Mouse (Mus musculus) MEL (cell line): ENCODE measurements around the gene Slc22a20. TPM values are rescaled to one million over a fixed set of nuclear protein-coding genes. Genes with fewer than 3 reads are reported as not detected.

Experiments
- DNase-seq: peaks from one replicate; pipeline ENCODE4 v3.0.0; 2011; ENCODE audit warnings: low read depth, low spot score
- H3K27ac ChIP-seq: 2 replicates; pipeline ENCODE4 v1.5.1; 2012; ENCODE audit warnings: low read depth, mild to moderate bottlenecking, control low read depth, low read length, moderate library complexity; ENCODE audit not compliant: control insufficient read depth
- H3K27me3 ChIP-seq, 2 experiments: fragments of 150-350 bp in 1 of 2; sonication (generic) in 1 of 2; 2 replicates each; pipeline ENCODE4 v1.6.1; 2012; ENCODE audit warnings: low read length in 2 of 2, mild to moderate bottlenecking in 2 of 2, improper control_type of control experiment in 1 of 2, moderate library complexity in 1 of 2; ENCODE audit not compliant: insufficient read depth in 2 of 2, control insufficient read depth in 1 of 2
- H3K36me3 ChIP-seq, 2 experiments: 2 replicates each; pipeline ENCODE4 v1.6.1; 2012 to 2014; ENCODE audit warnings: low read length in 2 of 2, improper control_type of control experiment in 1 of 2, inconsistent platforms in 1 of 2, mild to moderate bottlenecking in 1 of 2; ENCODE audit not compliant: insufficient read depth in 2 of 2, control insufficient read depth in 1 of 2
- H3K4me1 ChIP-seq, 2 experiments: fragments of 150-350 bp in 1 of 2; sonication (generic) in 1 of 2; 2 replicates each; pipeline ENCODE4 v1.6.1; 2012; ENCODE audit warnings: low read length in 2 of 2, improper control_type of control experiment in 1 of 2, mild to moderate bottlenecking in 1 of 2; ENCODE audit not compliant: insufficient read depth in 2 of 2, control insufficient read depth in 1 of 2
- H3K4me3 ChIP-seq, 2 experiments: fragments of 150-350 bp in 1 of 2; sonication (generic) in 1 of 2; 2 replicates each; pipeline ENCODE4 v1.5.1; 2012; ENCODE audit warnings: low read depth in 2 of 2, low read length in 2 of 2, mild to moderate bottlenecking in 2 of 2, moderate library complexity in 2 of 2, control low read depth in 1 of 2, improper control_type of control experiment in 1 of 2; ENCODE audit not compliant: control insufficient read depth in 1 of 2, insufficient read depth in 1 of 2
- H3K79me2 ChIP-seq: 2 replicates; pipeline ENCODE4 v1.6.1; 2012; ENCODE audit warnings: mild to moderate bottlenecking, low read length, moderate library complexity; ENCODE audit not compliant: control insufficient read depth, poor library complexity, insufficient read depth
- H3K9ac ChIP-seq: 2 replicates; pipeline ENCODE4 v1.6.1; 2012; ENCODE audit warnings: low read depth, mild to moderate bottlenecking, control low read depth, low read length, moderate library complexity; ENCODE audit not compliant: control insufficient read depth, poor library complexity, severe bottlenecking
- H3K9me3 ChIP-seq: fragments of 150-350 bp; sonication (generic); replicated peaks from 2 replicates; pipeline ENCODE4 v1.6.1; 2012; ENCODE audit warnings: mild to moderate bottlenecking, low read length, improper control_type of control experiment, moderate library complexity; ENCODE audit not compliant: insufficient read depth
- CTCF ChIP-seq, 3 experiments: IDR thresholded peaks in 2 of 3; conservative IDR thresholded peaks in 1 of 3; 2 replicates each; pipeline ENCODE4 v1.5.1; 2011 to 2012; ENCODE audit warnings: low read length in 3 of 3, low read depth in 2 of 3, mild to moderate bottlenecking in 2 of 3, improper control_type of control experiment in 1 of 3, inconsistent platforms in 1 of 3, mixed read lengths in 1 of 3, moderate library complexity in 1 of 3; ENCODE audit not compliant: control insufficient read depth in 1 of 3, insufficient read depth in 1 of 3, poor library complexity in 1 of 3, severe bottlenecking in 1 of 3
- EP300 ChIP-seq, 2 experiments: IDR thresholded peaks; 2 replicates each; pipeline ENCODE4 v1.6.1; 2011; ENCODE audit warnings: improper control_type of control experiment in 2 of 2, low read length in 2 of 2, low read depth in 1 of 2, mild to moderate bottlenecking in 1 of 2
- GABPA ChIP-seq: IDR thresholded peaks from 2 replicates; pipeline ENCODE4 v1.6.1; 2012; ENCODE audit warnings: low read depth, mild to moderate bottlenecking, inconsistent platforms, low read length, improper control_type of control experiment, moderate library complexity
- GATA1 ChIP-seq: IDR thresholded peaks from 2 replicates; pipeline ENCODE4 v1.6.1; 2011; ENCODE audit warnings: low read depth, low read length, improper control_type of control experiment
- JUND ChIP-seq: IDR thresholded peaks from 2 replicates; pipeline ENCODE4 v1.6.1; 2011; ENCODE audit warnings: low read depth, mild to moderate bottlenecking, improper control_type of control experiment, low read length
- MEF2A ChIP-seq: IDR thresholded peaks from 2 replicates; pipeline ENCODE4 v1.6.1; 2014; ENCODE audit warnings: low read depth, mild to moderate bottlenecking, inconsistent platforms, low read length, improper control_type of control experiment; ENCODE audit not compliant: poor library complexity, insufficient replicate concordance, severe bottlenecking; ENCODE audit errors: extremely low read depth
- MXI1 ChIP-seq: IDR thresholded peaks from 2 replicates; pipeline ENCODE4 v1.6.1; 2011; ENCODE audit warnings: mild to moderate bottlenecking, low read depth, low read length, improper control_type of control experiment
- MYC ChIP-seq: IDR thresholded peaks from 2 replicates; pipeline ENCODE4 v1.6.1; 2011; ENCODE audit warnings: low read depth, mild to moderate bottlenecking, low read length, improper control_type of control experiment, moderate library complexity
- NELFE ChIP-seq: IDR thresholded peaks from 2 replicates; pipeline ENCODE4 v1.6.1; 2011; ENCODE audit warnings: low read depth, low read length, improper control_type of control experiment
- NRF1 ChIP-seq: IDR thresholded peaks from 2 replicates; pipeline ENCODE4 v1.6.1; 2014; ENCODE audit warnings: low read depth, mild to moderate bottlenecking, inconsistent platforms, low read length, improper control_type of control experiment, moderate library complexity; ENCODE audit not compliant: poor library complexity, insufficient read depth, severe bottlenecking
- POLR2AphosphoS5 ChIP-seq: IDR thresholded peaks from 2 replicates; pipeline ENCODE4 v1.6.1; 2012; ENCODE audit warnings: low read depth, borderline replicate concordance, mild to moderate bottlenecking, inconsistent platforms, low read length, moderate library complexity, mixed read lengths
- RAD21 ChIP-seq: IDR thresholded peaks from 2 replicates; pipeline ENCODE4 v1.6.1; 2011; ENCODE audit warnings: mild to moderate bottlenecking, low read depth, low read length, improper control_type of control experiment
- RCOR1 ChIP-seq: IDR thresholded peaks from 2 replicates; pipeline ENCODE4 v1.6.1; 2012; ENCODE audit warnings: low read depth, mild to moderate bottlenecking, inconsistent platforms, low read length, improper control_type of control experiment
- SMC3 ChIP-seq: IDR thresholded peaks from 2 replicates; pipeline ENCODE4 v1.6.1; 2011; ENCODE audit warnings: low read depth, low read length, improper control_type of control experiment
- TAL1 ChIP-seq: IDR thresholded peaks from 2 replicates; pipeline ENCODE4 v1.6.1; 2012; ENCODE audit warnings: mild to moderate bottlenecking, inconsistent platforms, low read length, moderate library complexity, mixed read lengths
- UBTF ChIP-seq: IDR thresholded peaks from 2 replicates; pipeline ENCODE4 v1.6.1; 2012; ENCODE audit warnings: low read depth, mild to moderate bottlenecking, inconsistent platforms, low read length, improper control_type of control experiment, moderate library complexity, borderline replicate concordance; ENCODE audit not compliant: insufficient read depth
- USF1 ChIP-seq: IDR thresholded peaks from 2 replicates; pipeline ENCODE4 v1.6.1; 2014; ENCODE audit warnings: low read depth, mild to moderate bottlenecking, inconsistent platforms, low read length, improper control_type of control experiment, moderate library complexity
- ZC3H11A ChIP-seq: IDR thresholded peaks from 2 replicates; pipeline ENCODE4 v1.6.1; 2012; ENCODE audit warnings: low read depth, mild to moderate bottlenecking, inconsistent platforms, low read length, improper control_type of control experiment
- ZKSCAN1 ChIP-seq: IDR thresholded peaks from 2 replicates; pipeline ENCODE4 v1.6.1; 2012; ENCODE audit warnings: low read depth, mild to moderate bottlenecking, inconsistent platforms, low read length, improper control_type of control experiment, moderate library complexity
- ZMIZ1 ChIP-seq: IDR thresholded peaks from 2 replicates; pipeline ENCODE4 v1.6.1; 2012; ENCODE audit warnings: low read depth, mild to moderate bottlenecking, inconsistent platforms, low read length, improper control_type of control experiment, moderate library complexity
- polyA plus RNA-seq, 2 experiments: library from polyadenylated mRNA; stranded (reverse) in 1 of 2; unstranded in 1 of 2; fragments of >175 nt in 1 of 2; fragments of >200 nt in 1 of 2; gene quantifications; 2 replicates each; pipeline versions ENCODE4 v1.2.1 to v1.2.4; 2012; ENCODE audit warnings: low replicate concordance in 2 of 2, low read depth in 1 of 2; ENCODE audit not compliant: insufficient read length in 2 of 2, insufficient read depth in 1 of 2, missing spikeins in 1 of 2
- total RNA-seq: library from RNA; depleted of rRNA; stranded (reverse); fragments of 300-350 nt; gene quantifications from 2 replicates; pipeline ENCODE4 v1.2.3, GENCODE M21; 2012

Gene Slc22a20
- total and polyA plus RNA-seq, 3 experiments, result not detected

GRCm38 (mm10) chr19:5965280-5965679 lies 20.7 kb downstream of the Slc22a20 start (continued):
- no peak for TF ChIP-seq ZKSCAN1
- no peak for TF ChIP-seq POLR2AphosphoS5

- no peaks in the 10 kb centered on the region for H3K27me3 ChIP-seq
- peaks cover 27% of the 10 kb centered on the region for H3K79me2 ChIP-seq
- no peak for DNase-seq
- peaks cover 0 to 29% of the 10 kb centered on the region in 2 experiments; a peak in 3 of 4 replicates for H3K4me1 ChIP-seq
- H3K36me3 ChIP-seq, result peaks cover 0 to 22% of the 10 kb centered on the region in 2 experiments; a peak in 3 of 4 replicates
- no peak for TF ChIP-seq UBTF
- TF ChIP-seq MXI1, result no peak
- TF ChIP-seq MEF2A, result no peak
- no peak for TF ChIP-seq GATA1
- TF ChIP-seq SMC3, result no peak
- no peak for TF ChIP-seq EP300 (IDR thresholded peaks at IDR 0.05; ENCODE audit: low read depth in 1 of 2, low read length in 2 of 2)
- TF ChIP-seq CTCF (IDR thresholded peaks at IDR 0.05 in 2 of 3, conservative IDR thresholded peaks at IDR 0.05 in 1 of 3; ENCODE audit: control insufficient read depth in 1 of 3, insufficient read depth in 1 of 3, low read depth in 2 of 3, low read length in 3 of 3, poor library complexity in 1 of 3, severe bottlenecking in 1 of 3), result no peak
- no peak for TF ChIP-seq MYC
- no peak for TF ChIP-seq JUND
- TF ChIP-seq NELFE, result no peak
- TF ChIP-seq RCOR1, result no peak
- no peak for TF ChIP-seq ZKSCAN1
- no peak for TF ChIP-seq GABPA
- no peak; the same call in 1 of the 2 replicates for TF ChIP-seq NRF1
- no peak for TF ChIP-seq ZMIZ1
- TF ChIP-seq ZC3H11A, result no peak
- TF ChIP-seq RAD21, result no peak
- no peak for TF ChIP-seq USF1
- TF ChIP-seq TAL1, result no peak
- H3K9me3 ChIP-seq, result no peaks in the 10 kb centered on the region
- H3K4me3 ChIP-seq, result peak overlapping the region; percentile 67 to 88
- peak overlapping the region; percentile 91 for H3K27ac ChIP-seq
- peak overlapping the region; percentile 77 for H3K9ac ChIP-seq
These were observed 21.1 kb downstream of the Slc22a20 start for GRCm38 (mm10) chr19:5964804-5965203.
